Mouse (Mus musculus) cerebellum, adult 9-10 months (tissue): ENCODE measurements around the gene Melk.
A peak's percentile ranks its signal among the peaks of the same experiment; 100 is the strongest.

Experiments used
- DNase-seq: peaks from one replicate; pipeline ENCODE4 v3.0.0; 2022

The Melk gene

GRCm38 (mm10) chr4:44300781-44301750, at the start of gene Melk:
Gene Melk, plus strand, starts transcription at chr4:44300876.
- peak; percentile 6 for DNase-seq

- no peak for DNase-seq
These were observed 49.2 kb upstream of the Melk start for GRCm38 (mm10) chr4:44251521-44251920.

- no peak for DNase-seq
These were observed 48.4 kb upstream of the Melk start for GRCm38 (mm10) chr4:44251966-44252916.

DNA sequence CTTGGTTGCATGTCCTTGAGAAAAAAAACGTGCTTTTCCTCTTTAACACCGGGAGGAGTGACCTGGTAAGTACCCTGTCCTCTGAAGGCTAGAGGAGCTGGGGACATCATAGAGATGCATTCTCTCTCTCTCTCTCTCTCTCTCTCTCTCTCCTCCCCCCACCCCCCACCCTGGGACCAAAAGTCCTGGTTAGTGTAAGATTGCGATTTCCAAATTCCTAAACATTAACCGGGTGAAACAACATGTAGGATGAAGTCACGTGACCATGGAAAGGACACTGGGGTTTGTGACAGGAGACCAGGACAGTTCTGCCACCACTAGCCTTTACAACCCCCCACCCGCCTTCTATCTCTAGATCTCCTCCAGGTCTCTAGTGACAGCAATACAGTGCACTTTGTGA, 47.5 kb upstream of the Melk start:
- no peak for DNase-seq

- DNase-seq, result no peak
These were observed 46.1 kb upstream of the Melk start for GRCm38 (mm10) chr4:44254579-44254978.

DNA sequence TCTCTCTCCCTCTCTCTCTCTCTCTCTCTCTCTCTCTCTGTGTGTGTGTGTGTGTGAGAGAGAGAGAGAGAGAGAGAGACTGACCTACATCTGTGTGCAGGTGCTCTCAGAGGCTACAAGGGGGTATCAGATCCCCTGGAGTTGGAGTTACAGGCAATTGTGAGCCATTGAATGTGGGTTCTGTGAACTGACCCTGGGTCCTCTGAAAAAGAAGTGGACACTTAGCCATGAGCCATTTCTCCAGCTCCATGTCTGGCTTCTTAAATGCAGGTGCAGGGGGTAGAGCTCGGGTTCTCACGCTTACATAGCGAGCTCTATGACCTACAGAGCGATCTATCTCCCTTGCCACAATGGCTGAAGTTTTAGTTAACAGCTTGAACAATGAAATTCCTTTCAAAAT, 41.5 kb upstream of the Melk start:
- no peak for DNase-seq

GRCm38 (mm10) chr4:44260244-44260643, 40.4 kb upstream of the Melk start:
- DNase-seq, result no peak

GRCm38 (mm10) chr4:44265500-44265899, 35.2 kb upstream of the Melk start:
- no peak for DNase-seq

GRCm38 (mm10) chr4:44267437-44267836, 33.2 kb upstream of the Melk start:
- no peak for DNase-seq

GRCm38 (mm10) chr4:44269376-44269817, 31.3 kb upstream of the Melk start:
- DNase-seq, result no peak

- DNase-seq, result no peak
These were observed 29.5 kb upstream of the Melk start for GRCm38 (mm10) chr4:44271134-44271533.

DNA sequence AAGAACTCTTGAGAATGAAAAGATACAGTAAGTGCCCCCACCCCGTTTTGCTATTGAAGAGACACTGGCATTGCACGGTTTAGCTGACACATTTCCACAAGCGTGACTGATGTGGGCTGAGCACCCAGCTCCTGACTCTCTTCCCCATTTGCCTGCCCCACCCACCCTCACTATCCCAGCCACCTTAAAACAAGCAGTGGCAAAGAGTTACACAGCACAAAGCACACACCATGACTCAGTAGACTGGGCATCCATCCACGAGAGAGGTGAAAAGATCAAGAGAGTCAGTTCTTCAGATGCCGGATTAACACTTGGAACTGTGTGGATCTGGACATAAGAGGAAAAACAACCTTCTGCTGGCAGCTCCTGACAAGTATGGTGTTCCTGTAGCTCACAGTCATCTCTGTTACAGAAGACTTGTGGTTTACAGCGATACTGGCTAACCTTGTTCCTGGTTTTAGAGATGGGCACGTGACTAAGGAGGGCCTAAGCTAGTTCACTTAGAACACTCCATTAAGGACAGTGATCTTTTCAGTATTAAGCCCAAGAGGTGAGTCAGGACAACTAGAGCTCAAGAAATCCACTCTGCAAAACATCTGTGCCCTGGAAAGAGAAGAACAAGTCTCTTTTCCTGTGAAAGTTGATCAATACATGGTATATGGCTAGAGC, 18.9 kb upstream of the Melk start:
- DNase-seq, result no peak

GRCm38 (mm10) chr4:44292534-44292933, 8.1 kb upstream of the Melk start:
- DNase-seq, result peak; percentile 78

- no peak for DNase-seq
These were observed 4.8 kb upstream of the Melk start for GRCm38 (mm10) chr4:44295837-44296236.

- DNase-seq, result no peak
These were observed 5.9 kb downstream of the Melk start for GRCm38 (mm10) chr4:44306585-44306984.

DNA sequence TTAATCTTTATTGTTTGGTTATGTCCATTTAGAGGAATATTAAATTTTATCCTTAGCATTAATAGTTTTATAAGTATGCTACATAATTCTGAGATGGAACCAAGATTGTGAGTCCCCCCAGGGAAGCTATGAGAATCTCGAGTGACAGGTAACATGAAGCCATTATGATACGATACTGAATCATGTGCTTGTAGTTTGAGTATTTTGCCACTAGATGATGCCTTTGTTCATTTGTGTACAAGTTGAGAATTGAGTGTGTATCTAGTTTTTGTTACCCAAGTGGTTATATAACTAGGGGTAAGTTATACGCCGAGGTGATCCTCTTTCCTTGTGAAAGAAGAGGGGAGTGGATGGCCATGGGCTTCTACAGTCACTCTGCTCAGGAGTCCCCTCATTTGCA, 9.8 kb downstream of the Melk start:
- DNase-seq, result no peak

GRCm38 (mm10) chr4:44310911-44311310, 10.2 kb downstream of the Melk start:
- DNase-seq, result no peak

GRCm38 (mm10) chr4:44316270-44316809, 15.7 kb downstream of the Melk start:
- no peak for DNase-seq

GRCm38 (mm10) chr4:44320448-44320847, 19.8 kb downstream of the Melk start:
- no peak for DNase-seq

DNA sequence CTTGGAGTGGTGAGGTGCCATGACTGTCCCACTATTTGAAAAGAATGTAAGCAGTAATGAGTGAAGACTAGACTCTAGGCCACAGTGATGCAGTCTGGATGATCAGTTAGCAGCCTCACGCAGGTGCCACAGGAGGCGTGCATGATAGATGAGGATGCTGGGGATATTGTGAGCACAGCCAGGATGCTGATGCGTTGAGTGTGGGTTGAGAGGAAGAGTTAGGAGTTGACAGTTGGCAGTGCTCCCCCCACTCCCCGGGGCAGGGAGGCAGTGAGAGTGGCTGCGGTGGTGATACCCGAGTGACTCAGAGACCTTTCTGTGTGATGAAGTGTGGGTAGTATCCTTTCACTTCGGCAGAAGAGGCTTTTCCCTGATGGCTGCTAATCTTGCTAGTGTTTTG, 21.4 kb downstream of the Melk start:
- DNase-seq, result no peak

DNA sequence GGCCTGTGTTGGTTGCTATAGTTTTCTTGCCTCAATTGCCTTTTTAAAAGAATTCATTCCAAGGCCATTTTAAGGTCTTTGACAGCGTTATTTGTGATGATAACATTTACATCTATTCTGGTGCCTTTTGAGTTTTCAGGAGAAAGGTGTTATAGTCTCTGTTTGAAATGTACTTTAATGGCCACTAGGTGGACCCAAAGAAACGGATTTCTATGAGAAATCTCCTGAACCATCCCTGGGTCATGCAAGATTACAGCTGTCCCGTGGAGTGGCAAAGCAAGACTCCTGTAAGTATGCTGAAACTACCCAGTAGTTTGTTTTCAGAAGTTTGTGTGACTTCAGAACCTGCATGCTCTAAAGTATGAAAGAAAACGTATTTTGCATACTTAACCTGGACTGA, 24.8 kb downstream of the Melk start:
- DNase-seq, result peak; percentile 11

- no peak for DNase-seq
These were observed 26.0 kb downstream of the Melk start for GRCm38 (mm10) chr4:44326721-44327120.

- no peak for DNase-seq
These were observed 27.3 kb downstream of the Melk start for GRCm38 (mm10) chr4:44327976-44328375.
